Mouse (Mus musculus) CH12.LX (cell line): ENCODE data around the gene Kmt5b. TPM values are rescaled to one million over a fixed set of nuclear protein-coding genes. Genes with fewer than 3 reads are reported as not detected.

Source experiments
- DNase-seq: peaks from one replicate; pipeline ENCODE4 v3.0.0-alpha.2; 2013; ENCODE audit errors: extremely low read depth
- H3K27ac ChIP-seq: 2 replicates; pipeline ENCODE4 v1.5.1; 2012; ENCODE audit warnings: low read depth, mild to moderate bottlenecking, control low read depth, moderate library complexity; ENCODE audit not compliant: insufficient read depth
- H3K27me3 ChIP-seq: replicated peaks from 2 replicates; pipeline ENCODE3; 2012; ENCODE audit warnings: inconsistent platforms
- H3K36me3 ChIP-seq, 2 experiments: replicated peaks in 1 of 2; 2 replicates each; pipeline versions ENCODE3 to v1.6.1; 2012; ENCODE audit warnings: inconsistent platforms in 1 of 2, low read length in 1 of 2, mild to moderate bottlenecking in 1 of 2, mixed read lengths in 1 of 2, moderate library complexity in 1 of 2; ENCODE audit not compliant: control insufficient read depth in 1 of 2, insufficient read depth in 1 of 2
- H3K4me1 ChIP-seq, 2 experiments: 2 replicates each; pipeline ENCODE4 v1.6.1; 2012; ENCODE audit warnings: inconsistent platforms in 1 of 2, moderate library complexity in 1 of 2; ENCODE audit not compliant: insufficient read depth in 2 of 2, control insufficient read depth in 1 of 2
- H3K4me2 ChIP-seq: 2 replicates; pipeline ENCODE4 v1.6.1; 2012; ENCODE audit warnings: low read depth, mild to moderate bottlenecking, control low read depth; ENCODE audit not compliant: poor library complexity, insufficient read depth, severe bottlenecking
- H3K4me3 ChIP-seq, 3 experiments: fragments of 150-350 bp in 1 of 3; sonication (generic) in 1 of 3; replicated peaks in 1 of 3; 2 replicates each; pipeline versions ENCODE3 to v1.5.1; 2011 to 2012; ENCODE audit warnings: low read depth in 2 of 3, low read length in 2 of 3, mild to moderate bottlenecking in 2 of 3, moderate library complexity in 2 of 3, control low read depth in 1 of 3, improper control_type of control experiment in 1 of 3, inconsistent platforms in 1 of 3, mixed read lengths in 1 of 3; ENCODE audit not compliant: poor library complexity in 1 of 3
- H3K79me2 ChIP-seq: replicated peaks from 2 replicates; pipeline ENCODE4 v1.6.1; 2012; ENCODE audit warnings: mild to moderate bottlenecking, moderate library complexity; ENCODE audit not compliant: control insufficient read depth, poor library complexity, insufficient read depth, severe bottlenecking; ENCODE audit errors: extremely low read depth
- H3K9ac ChIP-seq: 2 replicates; pipeline ENCODE4 v1.6.1; 2012; ENCODE audit warnings: low read depth, mild to moderate bottlenecking, control low read depth, moderate library complexity; ENCODE audit not compliant: insufficient read depth
- H3K9me3 ChIP-seq: replicated peaks from 2 replicates; pipeline ENCODE3; 2012; ENCODE audit warnings: low read length, inconsistent platforms, mixed read lengths
- CHD2 ChIP-seq: IDR thresholded peaks from 2 replicates; pipeline ENCODE4 v1.6.1; 2011; ENCODE audit warnings: low read length, improper control_type of control experiment
- HCFC1 ChIP-seq: IDR thresholded peaks from 2 replicates; pipeline ENCODE4 v1.6.1; 2012; ENCODE audit warnings: low read depth, mild to moderate bottlenecking, inconsistent platforms, low read length, improper control_type of control experiment
- JUN ChIP-seq: IDR thresholded peaks from 2 replicates; pipeline ENCODE4 v1.6.1; 2011; ENCODE audit warnings: low read depth, mild to moderate bottlenecking, low read length, improper control_type of control experiment, moderate library complexity; ENCODE audit not compliant: insufficient read depth
- KAT2A ChIP-seq: IDR thresholded peaks from 2 replicates; pipeline ENCODE4 v1.6.1; 2012; ENCODE audit warnings: low read length, improper control_type of control experiment, inconsistent platforms; ENCODE audit not compliant: insufficient replicate concordance
- MAFK ChIP-seq: IDR thresholded peaks from 2 replicates; pipeline ENCODE4 v1.6.1; 2011; ENCODE audit warnings: low read length, improper control_type of control experiment; ENCODE audit not compliant: insufficient replicate concordance
- MAX ChIP-seq: IDR thresholded peaks from 2 replicates; pipeline ENCODE4 v1.6.1; 2011; ENCODE audit warnings: low read length, improper control_type of control experiment
- MAZ ChIP-seq: IDR thresholded peaks from 2 replicates; pipeline ENCODE4 v1.6.1; 2012; ENCODE audit warnings: low read depth, mild to moderate bottlenecking, inconsistent platforms, low read length, improper control_type of control experiment, moderate library complexity
- MEF2A ChIP-seq: IDR thresholded peaks from 2 replicates; pipeline ENCODE4 v1.6.1; 2014; ENCODE audit warnings: low read depth, mild to moderate bottlenecking, inconsistent platforms, low read length, improper control_type of control experiment, borderline replicate concordance
- MXI1 ChIP-seq: IDR thresholded peaks from 2 replicates; pipeline ENCODE4 v1.6.1; 2011; ENCODE audit warnings: mild to moderate bottlenecking, low read depth, low read length, improper control_type of control experiment
- MYC ChIP-seq: IDR thresholded peaks from 2 replicates; pipeline ENCODE4 v1.6.1; 2011; ENCODE audit warnings: low read depth, mild to moderate bottlenecking, improper control_type of control experiment, low read length
- NELFE ChIP-seq: IDR thresholded peaks from 2 replicates; pipeline ENCODE4 v1.6.1; 2011; ENCODE audit warnings: low read depth, low read length, improper control_type of control experiment
- POLR2A ChIP-seq: IDR thresholded peaks from 2 replicates; pipeline ENCODE4 v1.6.1; 2011; ENCODE audit warnings: low read depth, mild to moderate bottlenecking, improper control_type of control experiment, low read length
- RAD21 ChIP-seq: IDR thresholded peaks from 2 replicates; pipeline ENCODE4 v1.6.1; 2011; ENCODE audit warnings: low read depth, mild to moderate bottlenecking, low read length, improper control_type of control experiment, moderate library complexity
- TBP ChIP-seq: conservative IDR thresholded peaks from 2 replicates; pipeline ENCODE4 v1.6.1; 2011; ENCODE audit warnings: low read depth, low read length, improper control_type of control experiment
- TCF12 ChIP-seq: IDR thresholded peaks from 2 replicates; pipeline ENCODE4 v1.6.1; 2014; ENCODE audit warnings: low read depth, mild to moderate bottlenecking, inconsistent platforms, low read length, improper control_type of control experiment
- ZKSCAN1 ChIP-seq: IDR thresholded peaks from 2 replicates; pipeline ENCODE4 v1.6.1; 2012; ENCODE audit warnings: low read depth, inconsistent platforms, low read length, improper control_type of control experiment, borderline replicate concordance
- dilution Hi-C: fragments of 300-500 bp; cut with MboI; formaldehyde crosslinking; loops from 2 replicates; pipeline ENCODE4 v1.14.3; 2020; ENCODE audit warnings: low sequenced_read_pairs; ENCODE audit not compliant: extremely low pct_unique_long_range_greater_than_20kb, extremely low pct_ligation_motif_present
- in situ Hi-C: fragments of 300-500 bp; cut with MboI; formaldehyde crosslinking; loops from 3 replicates; pipeline ENCODE4 v1.14.3; 2019; ENCODE audit warnings: low sequenced_read_pairs, low pct_ligation_motif_present, low pct_unique_long_range_greater_than_20kb, mixed read lengths
- polyA plus RNA-seq: library from polyadenylated mRNA; unstranded; fragments of >175 nt; gene quantifications from 2 replicates; pipeline ENCODE4 v1.2.1, GENCODE M21; 2012; ENCODE audit warnings: low read depth; ENCODE audit not compliant: insufficient read length
- total RNA-seq, 2 experiments: library from RNA; depleted of rRNA; stranded (reverse); fragments of 300-350 nt in 1 of 2; fragments of >200 nt in 1 of 2; gene quantifications; 2 replicates each; pipeline ENCODE4 v1.2.3; 2012 to 2014

Kmt5b gene
- total and polyA plus RNA-seq, 3 experiments: 10.9 to 16.6 (median 13.9) TPM

GRCm38 (mm10) chr19:3838931-3839330 lies 71.7 kb downstream of the Kmt5b start:
- Histone ChIP-seq H3K79me2 (no peaks in the 10 kb centered on the region), H3K4me2 (no peak overlapping the region), H3K9ac (no peak overlapping the region), H3K4me3 (no peak overlapping the region), H3K4me1 (peaks cover 0 to 3% of the 10 kb centered on the region in 2 experiments; a peak in 1 of 4 replicates), H3K9me3 (no peaks in the 10 kb centered on the region), H3K27ac (no peak overlapping the region), H3K36me3 (no peaks in the 10 kb centered on the region), H3K27me3 (peaks cover 2% of the 10 kb centered on the region)
- no peak for DNase-seq
- dilution Hi-C loops (no loop called here), in situ Hi-C loops (no loop called here)
- TF ChIP-seq NELFE (no peak), KAT2A (no peak), JUN (no peak), MAFK (no peak), TCF12 (no peak), MEF2A (no peak), HCFC1 (no peak)

- in situ Hi-C loops: no loop called here
- H3K36me3 ChIP-seq: no peaks in the 10 kb centered on the region
- no peak for TF ChIP-seq MYC
- no peak for TF ChIP-seq ZKSCAN1
- TF ChIP-seq MAZ: no peak
- no peak for TF ChIP-seq MAX
- no peak for TF ChIP-seq POLR2A
- no peak for TF ChIP-seq TCF12
- TF ChIP-seq TBP: no peak
- no peak for TF ChIP-seq MXI1
- no peak for TF ChIP-seq CHD2
- no peak for TF ChIP-seq RAD21
- TF ChIP-seq, all 38 proteins: peak for 0
- Histone ChIP-seq H3K9me3 (no peaks in the 10 kb centered on the region), H3K27ac (no peak overlapping the region), H3K9ac (no peak overlapping the region), H3K4me2 (no peak overlapping the region), H3K4me1 (peaks cover 0 to 3% of the 10 kb centered on the region in 2 experiments; a peak in 1 of 4 replicates), H3K79me2 (no peaks in the 10 kb centered on the region), H3K27me3 (peaks cover 2% of the 10 kb centered on the region), H3K4me3 (no peak overlapping the region)
- dilution Hi-C loops: no loop called here
- no peak for DNase-seq
Observed at GRCm38 (mm10) chr19:3839686-3840085, 72.5 kb downstream of the Kmt5b start.
